Mouse (Mus musculus): ENCODE results near the gene Cyb5r3. TPM values are rescaled to one million over a fixed set of nuclear protein-coding genes. Genes with fewer than 3 reads are reported as not detected.

The Cyb5r3 gene
- polyA plus RNA-seq, 1 experiment from 2014 or later, result 175 TPM

GRCm38 (mm10) chr15:83166642-83167041, 5.8 kb downstream of the Cyb5r3 start:
- no peak for ATAC-seq (ENCODE audit: low FRiP score, low TSS enrichment)
- Histone ChIP-seq H3K4me1 (ENCODE audit: control insufficient read depth, insufficient read depth, low read length) (peaks cover 36% of the 10 kb centered on the region), H3K4me2 (replicated peaks; ENCODE audit: low read depth, low read length) (no peak overlapping the region)

GRCm38 (mm10) chr15:83165526-83166315, 6.7 kb downstream of the Cyb5r3 start:
- Histone ChIP-seq H3K4me1 (ENCODE audit: control insufficient read depth, insufficient read depth, low read length) (peaks cover 30% of the 10 kb centered on the region), H3K9ac (ENCODE audit: low read depth, low read length) (no peak overlapping the region), H3K9me3 (ENCODE audit: control insufficient read depth, low read length) (no peaks in the 10 kb centered on the region), H3K4me3 (ENCODE audit: low read length) (no peak overlapping the region), H3K4me2 (replicated peaks; ENCODE audit: low read depth, low read length) (no peak overlapping the region), H3K36me3 (ENCODE audit: control insufficient read depth, insufficient read depth, low read length) (peaks cover 21% of the 10 kb centered on the region), H3K27me3 (ENCODE audit: control insufficient read depth, insufficient read depth, low read length) (no peaks in the 10 kb centered on the region), H3K27ac (ENCODE audit: low read depth, low read length) (no peak overlapping the region)
- no peak for ATAC-seq (ENCODE audit: low FRiP score, low TSS enrichment)
- WGBS, result 93% methylated on average over 13 of the region's 13 CpGs

More at GRCm38 (mm10) chr15:83166642-83167041, 5.8 kb downstream of the Cyb5r3 start:
- Histone ChIP-seq H3K27me3 (ENCODE audit: control insufficient read depth, insufficient read depth, low read length) (no peaks in the 10 kb centered on the region), H3K9ac (ENCODE audit: low read depth, low read length) (no peak overlapping the region), H3K36me3 (ENCODE audit: control insufficient read depth, insufficient read depth, low read length) (peaks cover 17% of the 10 kb centered on the region), H3K9me3 (ENCODE audit: control insufficient read depth, low read length) (no peaks in the 10 kb centered on the region), H3K4me3 (ENCODE audit: low read length) (no peak overlapping the region), H3K27ac (ENCODE audit: low read depth, low read length) (peak overlapping the region; percentile 65; the same call in 1 of the 2 replicates)
- WGBS, result 74% methylated on average over 3 of the region's 3 CpGs

- no peak for ATAC-seq (ENCODE audit: low FRiP score, low TSS enrichment)
- H3K27me3 ChIP-seq (ENCODE audit: control insufficient read depth, insufficient read depth, low read length), result no peaks in the 10 kb centered on the region
- H3K4me3 ChIP-seq (ENCODE audit: low read length), result no peak overlapping the region
- H3K9ac ChIP-seq (ENCODE audit: low read depth, low read length), result no peak overlapping the region
- H3K4me1 ChIP-seq (ENCODE audit: control insufficient read depth, insufficient read depth, low read length), result peaks cover 25% of the 10 kb centered on the region
- H3K27ac ChIP-seq (ENCODE audit: low read depth, low read length), result peak overlapping the region; percentile 24; the same call in 1 of the 2 replicates
- 61% methylated on average over 5 of the region's 5 CpGs for WGBS
- H3K9me3 ChIP-seq (ENCODE audit: control insufficient read depth, low read length), result no peaks in the 10 kb centered on the region
- no peak overlapping the region for H3K4me2 ChIP-seq (replicated peaks; ENCODE audit: low read depth, low read length)
- H3K36me3 ChIP-seq (ENCODE audit: control insufficient read depth, insufficient read depth, low read length), result peaks cover 27% of the 10 kb centered on the region
Observed at GRCm38 (mm10) chr15:83164971-83165471, 7.4 kb downstream of the Cyb5r3 start.

GRCm38 (mm10) chr15:83162818-83163485, 9.4 kb downstream of the Cyb5r3 start:
- Histone ChIP-seq H3K9ac (ENCODE audit: low read depth, low read length) (no peak overlapping the region), H3K9me3 (ENCODE audit: control insufficient read depth, low read length) (no peaks in the 10 kb centered on the region), H3K4me2 (replicated peaks; ENCODE audit: low read depth, low read length) (no peak overlapping the region), H3K4me3 (ENCODE audit: low read length) (no peak overlapping the region), H3K4me1 (ENCODE audit: control insufficient read depth, insufficient read depth, low read length) (peaks cover 18% of the 10 kb centered on the region), H3K27me3 (ENCODE audit: control insufficient read depth, insufficient read depth, low read length) (no peaks in the 10 kb centered on the region), H3K27ac (ENCODE audit: low read depth, low read length) (no peak overlapping the region), H3K36me3 (ENCODE audit: control insufficient read depth, insufficient read depth, low read length) (peaks cover 40% of the 10 kb centered on the region)
- WGBS, result 87% methylated on average over 11 of the region's 11 CpGs
- ATAC-seq (ENCODE audit: low FRiP score, low TSS enrichment), result no peak

- WGBS, result 92% methylated on average over 4 of the region's 4 CpGs
Observed at GRCm38 (mm10) chr15:83162001-83162400, 10.4 kb downstream of the Cyb5r3 start.

GRCm38 (mm10) chr15:83161062-83161748, 11.2 kb downstream of the Cyb5r3 start:
- Histone ChIP-seq H3K36me3 (ENCODE audit: control insufficient read depth, insufficient read depth, low read length) (peaks cover 45% of the 10 kb centered on the region), H3K9ac (ENCODE audit: low read depth, low read length) (no peak overlapping the region), H3K4me2 (replicated peaks; ENCODE audit: low read depth, low read length) (no peak overlapping the region), H3K27me3 (ENCODE audit: control insufficient read depth, insufficient read depth, low read length) (no peaks in the 10 kb centered on the region), H3K9me3 (ENCODE audit: control insufficient read depth, low read length) (no peaks in the 10 kb centered on the region), H3K4me3 (ENCODE audit: low read length) (no peak overlapping the region), H3K4me1 (ENCODE audit: control insufficient read depth, insufficient read depth, low read length) (peaks cover 3% of the 10 kb centered on the region; the same call in 1 of the 2 replicates), H3K27ac (ENCODE audit: low read depth, low read length) (no peak overlapping the region)
- ATAC-seq (ENCODE audit: low FRiP score, low TSS enrichment), result no peak
- WGBS, result 63% methylated on average over 10 of the region's 10 CpGs

More at GRCm38 (mm10) chr15:83162001-83162400, 10.4 kb downstream of the Cyb5r3 start:
- H3K9me3 ChIP-seq (ENCODE audit: control insufficient read depth, low read length), result no peaks in the 10 kb centered on the region
- H3K36me3 ChIP-seq (ENCODE audit: control insufficient read depth, insufficient read depth, low read length), result peaks cover 42% of the 10 kb centered on the region
- H3K27ac ChIP-seq (ENCODE audit: low read depth, low read length), result no peak overlapping the region
- no peak overlapping the region for H3K9ac ChIP-seq (ENCODE audit: low read depth, low read length)
- H3K4me1 ChIP-seq (ENCODE audit: control insufficient read depth, insufficient read depth, low read length), result peaks cover 11% of the 10 kb centered on the region
- H3K4me3 ChIP-seq (ENCODE audit: low read length), result no peak overlapping the region
- no peak for ATAC-seq (ENCODE audit: low FRiP score, low TSS enrichment)
- no peaks in the 10 kb centered on the region for H3K27me3 ChIP-seq (ENCODE audit: control insufficient read depth, insufficient read depth, low read length)
- no peak overlapping the region for H3K4me2 ChIP-seq (replicated peaks; ENCODE audit: low read depth, low read length)

- peaks cover 3% of the 10 kb centered on the region; the same call in 1 of the 2 replicates for H3K4me1 ChIP-seq (ENCODE audit: control insufficient read depth, insufficient read depth, low read length)
- H3K9me3 ChIP-seq (ENCODE audit: control insufficient read depth, low read length), result no peaks in the 10 kb centered on the region
- H3K4me3 ChIP-seq (ENCODE audit: low read length), result no peak overlapping the region
- H3K36me3 ChIP-seq (ENCODE audit: control insufficient read depth, insufficient read depth, low read length), result peaks cover 45% of the 10 kb centered on the region
- 92% methylated on average over 4 of the region's 4 CpGs for WGBS
- no peaks in the 10 kb centered on the region for H3K27me3 ChIP-seq (ENCODE audit: control insufficient read depth, insufficient read depth, low read length)
- H3K9ac ChIP-seq (ENCODE audit: low read depth, low read length), result no peak overlapping the region
- ATAC-seq (ENCODE audit: low FRiP score, low TSS enrichment), result no peak
- no peak overlapping the region for H3K4me2 ChIP-seq (replicated peaks; ENCODE audit: low read depth, low read length)
- no peak overlapping the region for H3K27ac ChIP-seq (ENCODE audit: low read depth, low read length)
Observed at GRCm38 (mm10) chr15:83160561-83160960, 11.8 kb downstream of the Cyb5r3 start.

GRCm38 (mm10) chr15:83159823-83160222, 12.6 kb downstream of the Cyb5r3 start:
- H3K9me3 ChIP-seq (ENCODE audit: control insufficient read depth, low read length), result no peaks in the 10 kb centered on the region
- no peaks in the 10 kb centered on the region for H3K27me3 ChIP-seq (ENCODE audit: control insufficient read depth, insufficient read depth, low read length)
- peaks cover under 1% of the 10 kb centered on the region; the same call in 1 of the 2 replicates for H3K4me1 ChIP-seq (ENCODE audit: control insufficient read depth, insufficient read depth, low read length)
- peaks cover 47% of the 10 kb centered on the region for H3K36me3 ChIP-seq (ENCODE audit: control insufficient read depth, insufficient read depth, low read length)
- WGBS, result 95% methylated on average over 9 of the region's 9 CpGs
- H3K9ac ChIP-seq (ENCODE audit: low read depth, low read length), result no peak overlapping the region
- H3K4me2 ChIP-seq (replicated peaks; ENCODE audit: low read depth, low read length), result no peak overlapping the region
- no peak for ATAC-seq (ENCODE audit: low FRiP score, low TSS enrichment)
- H3K27ac ChIP-seq (ENCODE audit: low read depth, low read length), result no peak overlapping the region
- no peak overlapping the region for H3K4me3 ChIP-seq (ENCODE audit: low read length)
